Mouse (Mus musculus): ENCODE measurements around the gene Hilpda.
A peak's percentile ranks its signal among the peaks of the same experiment; 100 is the strongest.

The Hilpda gene

DNA sequence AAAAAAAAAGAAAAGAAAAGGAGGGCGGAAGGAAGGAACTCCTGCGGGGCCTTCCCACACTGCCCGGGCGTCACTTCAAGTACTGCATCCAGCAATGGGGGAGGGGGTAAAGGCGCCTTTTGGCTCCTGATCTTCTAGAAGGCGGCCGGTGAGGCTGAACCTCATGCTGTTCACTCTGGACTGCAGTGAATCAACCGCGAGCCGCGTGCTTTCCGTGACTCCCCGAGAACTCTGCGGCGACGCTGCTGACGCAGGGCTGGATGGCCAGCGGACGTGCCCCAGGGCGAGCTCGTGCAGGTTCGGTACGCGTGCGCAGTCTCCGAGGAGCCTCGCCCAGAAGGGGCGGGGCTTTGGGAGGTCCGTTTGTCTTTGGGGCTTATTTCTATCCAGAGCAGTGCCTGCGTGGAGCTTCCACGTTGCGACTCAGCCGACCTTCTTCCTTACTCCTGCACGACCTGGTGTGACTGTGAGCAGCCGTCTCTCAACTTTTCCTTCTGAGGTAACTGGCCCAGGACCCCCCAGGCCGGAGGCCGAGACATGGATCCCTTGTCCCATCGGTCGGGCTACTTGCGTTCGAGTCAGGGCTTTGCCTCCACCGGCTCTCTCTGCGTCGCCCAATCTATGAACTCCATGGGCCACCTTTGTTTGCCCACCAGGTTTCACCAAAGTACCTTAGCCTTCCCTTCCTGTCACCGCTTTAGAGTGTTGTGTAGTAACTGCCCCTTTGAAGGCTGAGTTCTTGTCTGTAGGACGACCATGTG, at the start of gene Hilpda:
Gene Hilpda (plus strand): TSS at position 177 of the 761 bp plus-strand sequence.
- DNase-seq (ENCODE audit: low read depth, low spot score), result peak; percentile 87

DNA sequence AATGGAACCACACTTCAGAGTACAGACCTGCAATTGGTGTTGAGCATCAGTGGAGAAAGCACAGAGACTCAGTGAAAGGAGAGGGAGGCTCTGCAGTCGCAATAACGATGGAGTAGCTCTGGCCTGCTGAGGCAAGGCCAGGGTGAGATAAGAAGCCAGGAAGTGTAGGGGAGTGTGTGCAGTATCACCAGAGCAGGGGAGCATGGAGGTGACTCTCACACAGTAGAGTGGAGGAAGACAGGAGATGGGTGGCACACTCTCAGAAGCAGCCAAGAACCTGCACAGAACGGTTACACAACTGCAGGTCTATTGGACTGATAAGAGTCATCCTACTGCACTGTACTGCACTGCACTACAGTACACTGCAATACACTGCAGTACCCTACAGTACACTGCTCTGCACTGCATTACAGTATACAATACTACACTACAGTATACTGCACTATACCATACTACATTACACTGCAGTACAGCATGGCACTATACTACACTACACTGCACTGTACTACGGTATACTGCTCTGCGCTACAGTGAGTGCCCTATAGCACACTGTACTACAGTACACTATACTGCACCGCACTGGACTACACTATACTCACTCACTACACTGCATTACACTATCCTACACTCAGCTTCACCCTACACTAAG, 42.9 kb upstream of the Hilpda start:
- no peak for DNase-seq (ENCODE audit: low read depth, low spot score)

DNA sequence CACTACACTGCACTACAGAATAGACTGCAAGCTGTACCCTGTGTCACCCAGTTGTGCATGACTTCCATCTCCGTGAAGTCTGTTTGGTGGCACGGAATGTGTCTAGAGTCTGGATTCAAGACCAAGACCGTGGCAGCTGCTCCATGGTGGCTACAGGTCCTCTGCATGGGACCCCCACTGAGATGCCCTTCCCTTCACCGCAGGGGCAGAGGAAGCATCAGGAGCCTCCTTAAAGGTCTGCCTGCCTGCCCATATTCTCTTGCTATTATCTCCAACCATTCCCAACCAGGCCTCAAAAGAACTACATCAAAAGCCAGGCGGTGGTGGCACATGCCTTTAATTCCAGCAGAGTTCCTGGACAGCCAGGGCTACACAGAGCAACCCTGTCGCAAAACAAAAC, 41.9 kb upstream of the Hilpda start:
- no peak for DNase-seq (ENCODE audit: low read depth, low spot score)

DNA sequence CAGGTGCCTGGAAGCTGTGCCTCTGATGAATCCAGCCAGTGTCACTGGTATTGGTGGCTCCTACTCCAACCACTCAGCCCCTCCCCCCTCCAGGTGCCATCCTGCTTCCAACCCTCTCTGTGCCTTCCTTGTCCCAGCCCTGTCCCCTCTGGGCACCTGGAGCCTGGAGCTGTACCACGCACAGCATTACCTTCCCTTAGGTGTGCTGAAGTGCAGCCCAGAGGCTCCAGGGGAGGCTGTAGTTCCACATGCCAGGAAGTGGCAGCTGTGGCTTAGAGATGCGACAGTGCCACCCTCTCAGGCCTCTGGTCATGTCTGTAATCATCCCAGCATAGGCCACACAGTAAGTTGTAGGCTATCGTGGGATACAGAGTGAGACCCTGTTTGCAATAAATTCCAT, 40.5 kb upstream of the Hilpda start:
- no peak for DNase-seq (ENCODE audit: low read depth, low spot score)

DNA sequence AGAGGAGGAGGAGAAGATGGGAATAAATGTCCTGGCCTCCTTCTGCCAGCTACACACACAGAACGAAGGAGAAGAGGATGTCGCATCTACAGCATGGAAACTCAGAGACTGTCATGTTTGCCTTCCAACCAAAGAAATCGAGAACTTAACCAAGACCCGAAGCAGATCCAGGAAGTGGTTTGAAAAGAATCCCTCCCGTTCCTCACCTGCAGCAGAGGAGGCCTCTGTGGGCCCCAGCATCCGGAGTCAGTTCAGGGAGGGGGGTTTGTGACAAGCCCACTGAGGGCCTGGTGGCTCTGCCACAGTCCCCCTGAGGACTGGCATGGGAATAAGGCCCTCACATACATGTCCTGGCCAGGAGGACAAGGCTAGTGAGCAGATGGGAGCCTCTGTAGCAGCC, 40.0 kb upstream of the Hilpda start:
- DNase-seq (ENCODE audit: low read depth, low spot score), result no peak

DNA sequence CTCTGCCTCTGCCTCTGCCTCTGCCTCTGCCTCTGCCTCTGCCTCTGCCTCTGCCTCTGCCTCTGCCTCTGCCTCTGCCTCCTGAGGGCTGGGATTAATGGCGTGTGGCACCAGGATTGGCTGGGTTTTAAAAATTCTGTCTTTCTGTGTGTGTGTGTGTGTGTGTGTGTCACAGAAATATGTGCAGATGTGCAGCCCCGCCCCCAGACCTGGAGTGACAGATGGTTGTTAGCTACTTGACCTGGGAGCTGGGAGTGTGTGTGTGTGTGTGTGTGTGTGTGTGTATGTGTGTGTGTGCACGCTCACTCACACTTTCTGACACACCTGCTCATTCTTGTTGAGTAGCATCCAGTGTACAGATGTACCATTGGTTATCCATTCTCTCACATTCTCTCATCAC, 38.6 kb upstream of the Hilpda start:
- DNase-seq (ENCODE audit: low read depth, low spot score), result no peak

DNA sequence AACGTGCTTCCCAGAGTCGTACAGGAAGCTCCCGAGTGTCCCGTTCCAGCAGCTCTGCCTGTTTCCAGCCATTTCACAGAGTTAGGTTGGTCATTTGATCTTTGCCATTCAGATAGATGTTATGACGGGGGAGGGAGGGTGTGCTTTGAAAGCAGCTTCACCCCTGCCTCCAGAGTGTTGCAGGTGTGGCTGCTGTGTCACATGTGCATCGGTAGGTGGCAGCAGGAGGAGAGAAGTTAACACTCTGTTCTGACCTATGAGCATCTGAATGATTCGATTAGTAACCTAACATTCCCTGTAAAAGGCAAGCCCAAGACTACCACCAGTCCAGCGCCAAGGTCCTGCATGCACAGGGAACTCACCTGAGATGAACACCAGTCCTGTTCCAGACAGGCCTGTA, 38.0 kb upstream of the Hilpda start:
- DNase-seq (ENCODE audit: low read depth, low spot score), result no peak

DNA sequence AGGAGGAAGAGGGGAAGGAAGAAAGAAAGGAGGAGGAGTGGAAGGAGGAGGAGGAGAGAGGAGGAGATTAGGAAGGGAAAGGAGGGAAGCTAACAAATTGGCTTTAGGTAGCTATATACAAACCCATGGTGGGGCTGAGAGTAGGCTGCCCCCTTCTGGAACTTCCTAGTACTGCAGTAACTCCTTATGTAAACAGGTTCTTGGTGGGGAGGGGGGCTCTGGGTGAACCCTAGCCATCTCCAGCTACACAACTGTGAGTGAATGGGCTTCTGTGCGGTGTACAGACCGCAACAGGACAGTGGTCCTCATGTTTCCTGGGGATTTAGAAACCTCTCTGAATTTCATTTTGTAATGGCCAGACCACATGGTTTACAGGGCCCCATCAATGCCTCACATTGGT, 31.5 kb upstream of the Hilpda start:
- no peak for DNase-seq (ENCODE audit: low read depth, low spot score)

DNA sequence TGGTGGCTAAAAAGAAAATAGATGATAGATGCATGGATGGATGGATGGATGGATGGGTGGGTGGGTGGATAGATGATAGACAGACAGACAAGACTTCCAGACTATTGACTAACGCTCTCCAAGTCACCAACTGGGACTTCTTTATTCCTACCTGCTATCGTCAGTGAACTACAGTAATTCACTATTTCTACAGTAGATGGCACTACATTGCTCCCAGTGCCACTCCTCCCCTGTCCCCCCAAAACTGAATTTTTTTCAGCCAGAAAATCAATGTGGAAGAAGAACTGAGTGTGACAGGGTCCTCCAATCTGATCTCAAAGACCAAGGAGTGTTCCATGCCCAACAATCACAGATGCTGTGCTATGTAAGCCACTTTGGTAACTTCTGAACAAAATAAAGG, 30.6 kb upstream of the Hilpda start:
- DNase-seq (ENCODE audit: low read depth, low spot score), result no peak

DNA sequence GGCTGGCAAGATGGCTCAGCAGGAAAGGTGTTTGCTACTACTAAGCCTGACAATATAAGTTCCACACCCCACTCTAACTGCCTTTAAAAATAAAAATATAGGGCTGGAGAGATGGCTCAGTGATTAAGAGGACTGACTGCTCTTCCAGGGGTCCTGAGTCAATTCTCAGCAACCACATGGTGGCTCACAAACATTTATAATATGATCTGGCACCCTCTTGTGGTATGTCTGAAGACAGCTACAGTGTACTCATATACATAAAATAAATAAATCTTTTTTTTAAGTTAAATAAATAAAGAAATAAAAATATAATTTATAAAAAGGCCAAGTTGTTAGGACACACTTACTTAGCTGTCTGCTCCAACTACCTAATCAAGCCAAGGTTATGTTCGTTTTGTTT, 30.0 kb upstream of the Hilpda start:
- no peak for DNase-seq (ENCODE audit: low read depth, low spot score)

DNA sequence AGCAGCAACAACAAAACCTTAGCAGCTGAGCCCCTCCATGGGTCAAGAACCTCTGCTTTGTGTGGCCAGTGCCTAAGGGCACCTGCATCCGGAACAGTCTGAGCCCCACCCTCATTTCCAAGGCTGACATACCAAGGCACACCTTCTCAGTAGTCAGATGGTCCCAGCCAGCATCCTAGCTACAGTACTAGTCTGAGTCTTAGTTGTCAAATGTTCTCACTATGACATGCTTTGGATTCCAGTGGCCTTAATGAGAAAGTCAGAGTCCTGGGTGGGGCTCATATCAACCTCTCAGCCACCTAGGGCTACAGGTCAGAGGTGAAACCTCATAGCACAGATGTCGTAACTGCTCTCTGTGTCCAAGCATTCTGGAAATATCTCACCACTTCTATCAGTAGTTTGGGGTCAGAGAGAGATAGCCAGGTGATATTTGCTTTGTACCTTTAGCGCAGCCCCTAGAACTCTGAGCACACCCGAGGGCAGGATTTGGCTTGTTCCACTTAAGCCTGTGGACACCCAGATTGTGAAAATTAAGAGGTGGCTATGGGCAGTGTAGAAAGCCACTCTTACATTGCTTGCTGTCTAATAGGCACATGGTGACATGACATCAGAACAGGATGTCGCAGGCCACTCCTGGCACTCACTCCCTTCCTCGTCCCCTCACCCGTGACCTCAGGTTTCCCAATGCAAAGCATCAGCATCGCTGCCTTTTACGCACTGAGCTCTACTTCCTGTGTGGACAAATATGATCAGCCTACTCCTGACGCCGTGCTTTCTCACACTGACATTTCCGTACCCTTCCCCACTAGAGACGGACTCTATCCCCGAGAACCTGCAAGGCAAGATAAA, 26.8 kb upstream of the Hilpda start:
- DNase-seq (ENCODE audit: low read depth, low spot score), result no peak

DNA sequence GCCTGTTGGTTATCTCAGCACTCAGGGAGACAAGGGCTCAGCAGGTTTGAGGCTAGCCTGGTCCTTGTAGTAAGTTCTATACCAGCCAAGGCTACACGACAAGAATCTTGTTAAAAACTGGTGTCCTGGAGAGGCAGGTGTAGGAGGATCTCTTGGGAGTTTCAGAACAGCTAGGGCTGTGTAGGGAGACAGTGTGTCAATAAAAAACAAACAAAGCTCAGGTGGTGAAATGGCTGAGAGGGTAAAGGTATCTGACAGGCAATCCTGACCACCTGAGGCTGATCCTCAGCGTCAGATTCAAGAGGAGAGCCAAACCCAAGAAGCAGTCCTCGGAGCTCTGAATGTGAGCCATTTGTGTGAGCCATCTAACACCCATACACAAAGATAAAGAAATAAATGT, 26.1 kb upstream of the Hilpda start:
- no peak for DNase-seq (ENCODE audit: low read depth, low spot score)

DNA sequence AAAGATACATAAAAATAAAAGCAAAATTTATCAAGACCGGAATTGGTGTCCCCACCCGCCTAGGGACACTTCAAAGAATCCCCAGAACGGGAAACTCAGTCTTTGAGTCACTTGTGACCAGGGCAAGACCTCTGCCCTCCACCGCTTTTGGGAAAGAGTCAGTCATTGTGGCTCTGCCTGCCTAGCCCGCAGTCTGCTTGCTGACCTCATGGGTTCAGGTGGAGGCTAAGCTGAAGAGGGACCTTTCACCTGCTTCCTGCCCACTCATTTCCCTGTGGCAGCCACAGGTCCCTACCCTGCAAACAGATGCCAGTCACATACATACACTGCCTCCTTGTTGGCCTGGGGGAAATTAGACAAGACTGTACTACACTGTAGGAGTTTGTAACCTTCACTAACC, 25.7 kb upstream of the Hilpda start:
- no peak for DNase-seq (ENCODE audit: low read depth, low spot score)

DNA sequence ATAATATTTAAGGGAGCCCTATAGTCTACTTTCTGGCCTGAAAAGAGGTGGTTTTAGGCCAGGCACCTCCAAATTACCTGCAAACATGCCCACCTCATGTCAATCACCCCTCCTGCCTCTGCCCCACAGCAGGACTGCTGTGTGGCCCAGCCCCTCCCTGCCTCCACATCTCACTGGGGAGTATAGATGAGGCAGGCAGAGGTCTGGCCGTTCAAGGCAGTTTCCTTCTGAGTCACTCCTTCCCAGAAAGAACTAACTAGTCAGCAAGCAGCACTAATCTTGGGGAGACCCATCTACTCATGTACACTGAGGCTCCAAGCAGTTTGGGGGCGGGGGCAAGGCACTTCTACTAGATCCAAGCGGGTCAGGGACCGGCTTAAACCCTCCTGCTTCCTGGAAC, 25.2 kb upstream of the Hilpda start:
- DNase-seq (ENCODE audit: low read depth, low spot score), result no peak

DNA sequence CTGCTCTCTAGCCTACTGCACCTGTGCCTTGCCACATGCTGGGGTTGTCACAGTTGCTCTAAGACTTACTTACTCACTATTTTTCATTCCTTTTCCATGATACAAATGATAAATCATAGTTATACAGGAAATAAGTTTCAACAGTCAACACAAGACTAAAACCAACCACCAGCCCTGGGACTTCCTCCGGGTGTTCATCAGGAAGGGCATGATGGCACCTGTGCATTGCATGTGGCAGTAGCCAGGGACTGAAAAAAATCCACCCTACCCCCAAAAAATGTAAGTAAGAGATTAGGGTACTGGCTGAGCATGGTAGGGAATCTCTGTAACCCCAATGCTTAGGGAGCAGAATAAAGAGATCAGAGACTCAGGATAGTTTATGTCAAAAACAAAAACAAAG, 12.9 kb upstream of the Hilpda start:
- no peak for DNase-seq (ENCODE audit: low read depth, low spot score)

DNA sequence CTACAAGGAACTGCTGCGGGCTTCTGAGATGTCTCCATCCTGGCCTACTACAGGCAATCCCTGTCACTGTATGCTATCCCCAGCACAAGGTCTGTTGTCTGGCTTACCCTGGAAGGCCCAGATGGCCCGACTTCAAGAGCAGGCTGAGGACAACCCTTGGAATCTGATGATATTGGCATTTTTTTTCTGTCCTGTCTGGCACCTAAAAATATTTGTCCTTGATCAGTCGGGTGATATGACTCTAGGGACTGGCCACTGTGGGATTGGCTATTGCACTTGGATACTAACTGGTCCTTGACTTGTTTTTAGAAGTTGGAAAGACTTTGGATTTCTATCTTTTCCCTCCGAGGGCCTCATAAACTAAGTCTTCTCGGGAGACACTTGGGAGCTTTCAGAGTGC, 10.5 kb upstream of the Hilpda start:
- no peak for DNase-seq (ENCODE audit: low read depth, low spot score)

DNA sequence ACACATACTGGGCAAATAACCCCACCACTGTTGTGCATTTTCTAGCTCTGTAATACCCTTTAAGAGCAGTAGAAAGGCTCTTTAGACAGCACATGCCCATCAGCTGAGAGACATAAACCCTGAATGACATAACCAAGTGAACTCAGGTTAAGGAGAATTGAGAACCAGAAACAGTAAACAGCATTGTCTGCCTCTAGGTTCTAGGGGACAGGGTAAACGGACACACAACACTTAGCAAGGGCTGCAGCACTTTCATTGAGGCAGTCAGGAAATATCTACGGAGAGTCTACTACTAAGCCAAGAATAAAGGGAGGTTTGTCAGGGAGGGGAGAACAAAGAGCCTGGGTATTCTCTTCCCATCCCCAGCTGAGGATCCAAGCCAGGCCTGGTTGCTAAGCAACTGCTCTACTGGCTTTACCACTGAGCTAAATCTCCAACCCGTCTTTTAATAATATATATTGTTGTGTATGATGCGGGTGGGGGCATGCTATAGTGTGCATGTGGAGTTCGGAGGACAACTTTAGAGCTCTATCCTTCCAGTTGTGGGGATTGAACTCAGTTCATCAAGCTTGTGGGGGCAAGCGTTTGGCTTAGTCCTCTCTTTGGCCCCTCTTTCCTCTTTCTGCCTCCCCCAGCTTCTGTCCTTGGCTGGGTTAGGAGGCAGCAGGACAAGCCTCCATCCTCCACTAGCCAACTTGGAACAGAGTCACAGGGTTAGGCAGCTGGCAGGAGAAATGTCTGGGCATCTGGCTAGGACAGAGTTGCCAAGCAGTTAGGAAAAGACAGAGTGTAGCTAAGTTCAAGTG, 8.4 kb upstream of the Hilpda start:
- peak; percentile 45 for DNase-seq (ENCODE audit: low read depth, low spot score)

DNA sequence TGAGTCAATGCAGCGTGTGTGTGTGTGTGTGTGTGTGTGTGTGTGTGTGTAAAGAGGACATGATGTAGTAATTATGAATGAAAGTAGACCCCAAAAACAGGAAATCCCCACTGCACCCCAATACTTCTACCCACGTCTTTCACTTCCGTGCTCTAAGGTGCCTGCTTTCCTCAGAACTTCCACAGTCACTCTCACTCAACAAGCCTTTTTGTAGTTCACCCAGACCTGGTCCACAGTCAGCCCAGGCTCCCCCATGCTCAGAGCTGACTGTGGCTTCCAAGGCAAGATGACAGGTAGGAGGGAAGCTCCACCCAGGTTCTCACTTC, 7.9 kb upstream of the Hilpda start:
- DNase-seq (ENCODE audit: low read depth, low spot score), result no peak

DNA sequence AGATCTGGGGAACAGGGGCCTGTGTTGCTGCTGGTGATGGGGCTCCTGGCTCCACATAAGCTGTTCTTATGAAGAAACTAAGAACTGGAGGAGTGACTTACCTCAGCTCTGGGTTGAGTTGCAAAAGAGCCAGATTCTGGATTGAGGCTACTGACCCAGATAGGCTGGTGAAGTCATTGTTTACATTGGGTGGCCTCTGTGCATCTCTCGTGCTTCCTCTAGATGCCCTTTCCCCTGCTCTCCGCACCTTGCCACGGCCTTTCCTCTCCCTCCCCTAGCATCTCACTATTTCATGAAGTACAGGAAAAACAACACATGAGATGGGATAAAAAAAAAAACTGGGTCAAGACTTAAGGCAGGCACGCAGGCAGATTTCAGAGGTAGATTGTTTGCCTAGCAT, 5.4 kb upstream of the Hilpda start:
- no peak for DNase-seq (ENCODE audit: low read depth, low spot score)

DNA sequence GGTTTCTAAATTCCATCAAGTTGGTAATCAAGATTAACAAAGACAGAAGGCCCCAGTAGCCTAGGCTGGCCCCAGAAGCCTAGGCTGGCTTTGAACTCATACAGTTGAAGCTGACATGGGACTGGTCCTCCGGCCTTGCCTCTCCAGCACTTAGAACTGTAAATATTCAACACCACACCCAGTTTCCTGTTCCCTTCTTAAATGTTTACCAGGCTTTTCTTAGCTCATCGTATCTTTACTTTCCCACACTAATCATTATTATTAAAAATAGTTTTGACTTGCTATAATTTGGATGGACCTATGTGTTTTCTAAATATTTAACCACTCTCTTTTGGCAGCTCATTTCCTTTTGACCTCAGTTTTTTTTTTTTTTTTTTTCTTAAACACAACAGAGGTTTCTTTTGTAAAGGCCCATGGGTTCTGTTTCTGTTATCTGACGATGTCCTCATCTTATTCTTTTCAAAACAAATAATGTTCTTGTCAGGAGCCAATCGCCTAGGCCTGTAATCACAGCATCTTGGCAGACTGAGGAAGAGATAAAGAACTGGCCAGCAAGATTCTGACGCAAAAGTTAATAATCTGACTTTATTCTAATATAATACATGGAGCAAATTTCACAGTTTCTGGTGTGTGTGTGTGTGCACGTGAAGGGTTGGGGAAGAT, 3.2 kb upstream of the Hilpda start:
- no peak for DNase-seq (ENCODE audit: low read depth, low spot score)

DNA sequence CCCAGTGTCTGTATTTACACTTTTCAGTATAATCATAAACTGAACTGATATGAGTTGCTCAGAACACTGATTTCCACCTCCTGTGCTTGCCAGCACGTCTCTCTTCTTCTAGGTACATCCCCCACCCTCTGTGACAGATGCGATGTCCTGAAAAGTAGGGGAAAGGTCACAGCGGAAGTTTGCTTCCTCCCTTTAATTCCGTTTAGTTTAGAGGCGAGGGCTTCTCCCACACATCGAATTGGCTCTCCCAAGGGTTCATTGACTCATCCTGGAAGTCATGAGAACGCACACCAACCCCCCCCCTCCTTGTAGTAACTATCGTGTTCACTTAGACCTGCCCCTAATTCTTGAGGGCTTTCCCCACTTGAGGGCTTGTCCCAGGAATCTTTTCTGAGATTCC, 1.3 kb upstream of the Hilpda start:
- no peak for DNase-seq (ENCODE audit: low read depth, low spot score)
